Mouse (Mus musculus) kidney, embryonic 16.5 days (tissue): ENCODE measurements around the gene Ngrn. TPM values are rescaled to one million over a fixed set of nuclear protein-coding genes. Genes with fewer than 3 reads are reported as not detected.

Experiments used
- ATAC-seq: fragments of 200-750 bp; cut with Nextera tagmentation; 2 replicates; pipeline ENCODE4 v1.8.0; 2017; ENCODE audit warnings: moderate TSS enrichment; ENCODE audit not compliant: low FRiP score, low TSS enrichment
- H3K27ac ChIP-seq: fragments of 300-500 bp; sonication (generic); 2 replicates; pipeline ENCODE4 v1.5.1; 2014; ENCODE audit warnings: low read length
- H3K27me3 ChIP-seq: fragments of 300-500 bp; sonication (generic); 2 replicates; pipeline ENCODE4 v1.6.1; 2014; ENCODE audit warnings: low read length, control low read depth, mixed read lengths; ENCODE audit not compliant: insufficient read depth
- H3K36me3 ChIP-seq: fragments of 300-500 bp; sonication (generic); 2 replicates; pipeline ENCODE4 v1.6.1; 2014; ENCODE audit warnings: low read length, control low read depth, mixed read lengths; ENCODE audit not compliant: insufficient read depth
- H3K4me1 ChIP-seq: fragments of 300-500 bp; sonication (generic); 2 replicates; pipeline ENCODE4 v1.6.1; 2014; ENCODE audit warnings: low read length, control low read depth, mixed read lengths; ENCODE audit not compliant: insufficient read depth
- H3K4me2 ChIP-seq: fragments of 300-500 bp; sonication (generic); replicated peaks from 2 replicates; pipeline ENCODE4 v1.6.1; 2014; ENCODE audit warnings: low read depth, low read length
- H3K4me3 ChIP-seq: fragments of 300-500 bp; sonication (generic); 2 replicates; pipeline ENCODE4 v1.5.1; 2014; ENCODE audit warnings: mild to moderate bottlenecking, low read length
- H3K9ac ChIP-seq: fragments of 300-500 bp; sonication (generic); replicated peaks from 2 replicates; pipeline ENCODE4 v1.6.1; 2014; ENCODE audit warnings: low read length
- H3K9me3 ChIP-seq: fragments of 300-500 bp; sonication (generic); 2 replicates; pipeline ENCODE4 v1.6.1; 2016; ENCODE audit warnings: low read length, control low read depth
- WGBS: fragments of 180-500 bp; shearing (Covaris S2); extraction: QIAGEN DNeasy Blood & Tissue Kit; methylation state at CpG from one replicate; pipeline ENCODE4 v1.1.7; 2014; 5-methylcytosine and 5-hydroxymethylcytosine counted together
- polyA plus RNA-seq: library from polyadenylated mRNA; unstranded; fragments of >200 nt; fragmentation: Nextera tagmentation; extraction: Ambion mirVana; gene quantifications from 2 replicates; pipeline ENCODE4 v1.2.1, GENCODE M21; 2015

Gene Ngrn
- polyA plus RNA-seq, 1 experiment from 2014 or later, result 51.9 TPM

- no peaks in the 10 kb centered on the region for H3K9me3 ChIP-seq
- H3K4me2 ChIP-seq, result no peak overlapping the region
- H3K36me3 ChIP-seq, result no peaks in the 10 kb centered on the region
- peaks cover 7% of the 10 kb centered on the region; the same call in 1 of the 2 replicates for H3K4me1 ChIP-seq
- H3K27me3 ChIP-seq, result no peaks in the 10 kb centered on the region
- no peak for ATAC-seq
- WGBS, result 73% methylated on average over 2 of the region's 2 CpGs
- no peak overlapping the region for H3K27ac ChIP-seq
- no peak overlapping the region for H3K4me3 ChIP-seq
- no peak overlapping the region for H3K9ac ChIP-seq
These were observed 5.0 kb upstream of the Ngrn start for GRCm38 (mm10) chr7:80255981-80256380.

DNA sequence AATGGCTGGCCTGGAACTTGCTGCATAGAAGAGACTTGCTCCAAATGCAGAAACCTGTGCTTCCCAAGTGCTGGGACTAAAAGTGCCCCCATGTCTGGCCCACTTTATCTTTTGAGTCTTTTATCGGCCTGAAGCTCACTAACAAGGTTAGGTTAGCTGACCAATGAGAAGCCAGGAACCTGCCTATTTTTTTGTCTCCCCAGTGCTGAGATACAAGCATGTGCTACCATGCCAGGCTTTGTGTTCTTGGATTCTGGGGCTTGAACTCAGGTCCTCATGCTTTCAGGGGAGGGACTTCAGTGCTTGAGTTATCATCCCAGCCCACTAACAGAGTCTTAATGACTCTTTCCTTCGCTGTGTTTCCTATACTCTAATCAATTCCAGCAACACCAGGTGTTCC, 3.3 kb upstream of the Ngrn start:
- Histone ChIP-seq H3K9me3 (no peaks in the 10 kb centered on the region), H3K27ac (no peak overlapping the region), H3K4me2 (no peak overlapping the region), H3K27me3 (no peaks in the 10 kb centered on the region), H3K4me1 (peaks cover 15% of the 10 kb centered on the region; the same call in 1 of the 2 replicates), H3K4me3 (no peak overlapping the region), H3K9ac (no peak overlapping the region), H3K36me3 (no peaks in the 10 kb centered on the region)
- no peak for ATAC-seq
- WGBS, result 62% methylated on average over 2 of the region's 2 CpGs

DNA sequence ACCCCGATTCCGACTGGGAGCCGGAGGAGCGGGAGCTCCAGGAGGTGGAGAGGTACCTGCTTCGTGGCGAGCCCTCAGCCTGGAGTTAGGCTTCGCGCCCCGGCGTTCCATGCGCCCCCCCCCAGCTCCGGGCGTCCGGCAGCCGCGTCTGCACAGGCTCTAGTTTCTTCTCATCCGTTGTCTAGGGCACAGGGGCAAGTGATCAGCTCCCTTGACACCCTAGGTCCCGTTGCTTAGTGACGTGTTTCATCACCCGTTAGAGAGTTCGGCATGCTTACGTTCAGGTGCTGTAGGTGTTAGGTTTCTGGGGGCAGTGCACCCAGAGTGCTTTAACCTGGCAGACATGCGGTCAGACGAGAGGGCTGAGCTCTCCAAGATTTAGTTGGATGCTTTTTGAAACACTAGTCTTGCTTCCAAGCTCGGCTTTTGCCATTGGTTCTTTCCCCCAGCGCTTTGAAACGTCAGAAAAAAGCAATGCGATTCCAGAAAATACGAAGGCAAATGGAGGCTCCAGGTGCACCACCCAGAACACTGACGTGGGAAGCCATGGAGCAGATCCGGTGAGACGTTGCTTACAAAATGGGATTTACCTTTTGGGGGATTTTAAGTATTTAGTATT, 466 bp downstream of the Ngrn start:
- H3K36me3 ChIP-seq, result peaks cover 18% of the 10 kb centered on the region
- peak; percentile 79 for ATAC-seq
- H3K27ac ChIP-seq, result peak overlapping the region; percentile 61
- peak overlapping the region; percentile 88 for H3K4me2 ChIP-seq
- H3K4me3 ChIP-seq, result peak overlapping the region; percentile 86
- WGBS, result 2% methylated on average over 32 of the region's 32 CpGs
- peaks cover 15% of the 10 kb centered on the region; the same call in 1 of the 2 replicates for H3K4me1 ChIP-seq
- H3K9ac ChIP-seq, result peak overlapping the region; percentile 75
- H3K9me3 ChIP-seq, result no peaks in the 10 kb centered on the region
- no peaks in the 10 kb centered on the region for H3K27me3 ChIP-seq

GRCm38 (mm10) chr7:80264606-80265005, 3.6 kb downstream of the Ngrn start:
- no peaks in the 10 kb centered on the region for H3K27me3 ChIP-seq
- H3K9ac ChIP-seq, result no peak overlapping the region
- H3K4me3 ChIP-seq, result no peak overlapping the region
- H3K36me3 ChIP-seq, result peaks cover 25% of the 10 kb centered on the region
- peaks cover 19% of the 10 kb centered on the region for H3K4me1 ChIP-seq
- ATAC-seq, result no peak
- H3K9me3 ChIP-seq, result no peaks in the 10 kb centered on the region
- WGBS, result 97% methylated on average over 12 of the region's 12 CpGs
- H3K4me2 ChIP-seq, result no peak overlapping the region
- H3K27ac ChIP-seq, result no peak overlapping the region

GRCm38 (mm10) chr7:80267764-80268163, 6.7 kb downstream of the Ngrn start:
- Histone ChIP-seq H3K27me3 (no peaks in the 10 kb centered on the region), H3K9ac (no peak overlapping the region), H3K36me3 (peaks cover 25% of the 10 kb centered on the region), H3K4me3 (no peak overlapping the region), H3K9me3 (no peaks in the 10 kb centered on the region), H3K4me1 (peaks cover 12% of the 10 kb centered on the region), H3K4me2 (no peak overlapping the region), H3K27ac (no peak overlapping the region)
- no peak for ATAC-seq
- 77% methylated on average over 1 of the region's 1 CpGs for WGBS

DNA sequence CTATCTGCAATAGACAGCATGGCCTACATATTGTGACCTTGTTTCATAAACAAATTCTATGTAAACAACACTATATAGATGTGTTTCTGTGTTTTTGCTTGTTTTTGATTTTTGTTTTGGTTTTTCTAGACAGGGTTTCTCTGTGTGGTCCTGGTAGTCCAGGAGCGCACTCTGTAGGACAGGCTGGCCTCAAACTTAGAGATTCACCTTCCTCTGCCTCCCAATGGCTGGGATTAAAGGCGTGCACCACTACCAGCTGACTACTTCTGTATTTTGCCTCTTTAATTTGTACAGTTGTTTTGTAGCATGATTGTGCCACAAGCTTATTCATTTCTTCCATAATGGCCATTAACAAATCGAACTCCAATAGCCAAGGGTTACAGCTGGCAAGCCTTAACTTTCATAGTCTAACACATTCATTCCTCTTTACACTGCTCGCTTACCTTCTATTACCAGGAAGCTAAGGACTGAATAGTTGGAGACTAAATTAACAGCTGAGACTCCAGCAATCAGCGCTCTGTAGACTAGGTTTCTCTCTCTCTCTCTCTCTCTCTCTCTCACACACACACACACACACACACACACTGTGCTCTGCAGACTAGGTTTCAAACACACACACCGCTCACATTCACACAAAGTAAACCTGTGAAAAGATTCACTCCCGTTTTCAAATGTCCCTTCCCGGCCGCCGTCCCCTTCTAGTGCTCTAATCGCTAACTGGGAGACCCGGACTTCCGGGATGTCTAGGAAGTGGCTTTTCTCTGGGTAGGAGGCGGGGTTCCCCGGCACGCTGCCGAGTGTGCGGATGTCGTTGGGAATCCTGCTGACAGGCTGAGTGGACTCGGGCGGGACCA, 8.1 kb downstream of the Ngrn start, which contains the start of gene Vps33b:
TSS of gene Vps33b (plus strand) at position 753 of the 854 bp plus-strand sequence.
- H3K4me3 ChIP-seq, result peak within 1 kb of the TSS; percentile 80

GRCm38 (mm10) chr7:80269751-80270255, 8.8 kb downstream of the Ngrn start:
- Histone ChIP-seq H3K9ac (peak overlapping the region; percentile 82), H3K27me3 (no peaks in the 10 kb centered on the region), H3K4me1 (peaks cover 12% of the 10 kb centered on the region), H3K9me3 (peaks cover 8% of the 10 kb centered on the region), H3K4me2 (peak overlapping the region; percentile 86), H3K36me3 (peaks cover 32% of the 10 kb centered on the region), H3K27ac (peak overlapping the region; percentile 50), H3K4me3 (peak overlapping the region; percentile 80)
- ATAC-seq, result peak; percentile 46; the same call in 1 of the 2 replicates
- WGBS, result under 1% methylated on average over 23 of the region's 23 CpGs

More for the DNA sequence above, 8.1 kb downstream of the Ngrn start, which contains the start of gene Vps33b:
- peak within 1 kb of the TSS; percentile 82 for H3K9ac ChIP-seq
- peak within 1 kb of the TSS; percentile 86 for H3K4me2 ChIP-seq
- peaks cover 32% of the 10 kb centered on the region for H3K36me3 ChIP-seq
- WGBS, result 4% methylated on average over 21 of the region's 21 CpGs
- H3K4me1 ChIP-seq, result peaks cover 12% of the 10 kb centered on the region
- H3K27ac ChIP-seq, result peak within 1 kb of the TSS; percentile 71
- H3K27me3 ChIP-seq, result no peaks in the 10 kb centered on the region
- H3K9me3 ChIP-seq, result peaks cover 1% of the 10 kb centered on the region
- peak; percentile 96 for ATAC-seq

GRCm38 (mm10) chr7:80273456-80273855, 12.4 kb downstream of the Ngrn start:
- ATAC-seq, result no peak
- Histone ChIP-seq H3K9me3 (peaks cover 13% of the 10 kb centered on the region), H3K36me3 (peaks cover 33% of the 10 kb centered on the region), H3K4me1 (peaks cover 12% of the 10 kb centered on the region), H3K4me3 (no peak overlapping the region), H3K27ac (no peak overlapping the region), H3K9ac (no peak overlapping the region), H3K27me3 (no peaks in the 10 kb centered on the region), H3K4me2 (no peak overlapping the region)
- WGBS, result 95% methylated on average over 2 of the region's 2 CpGs

DNA sequence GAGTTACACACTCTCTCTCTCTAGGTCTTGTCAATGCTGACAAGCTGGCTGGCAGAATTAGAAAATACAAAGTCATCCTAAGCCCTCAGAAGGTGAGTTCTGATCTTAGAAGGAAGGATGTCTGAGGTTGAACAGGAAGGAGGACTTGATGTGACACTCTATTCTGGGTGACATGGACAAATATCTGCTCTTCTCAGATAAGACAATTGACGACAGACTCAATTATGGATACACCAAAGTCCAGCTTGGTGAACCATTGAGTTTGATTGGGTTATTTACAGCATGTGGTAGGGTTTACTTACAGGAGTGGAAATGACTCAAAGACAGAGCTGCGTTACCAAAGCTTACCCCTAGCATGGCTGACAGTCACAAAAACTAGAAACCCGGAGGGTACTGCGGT, 15.4 kb downstream of the Ngrn start:
- Histone ChIP-seq H3K27ac (no peak overlapping the region), H3K4me2 (no peak overlapping the region), H3K4me1 (no peaks in the 10 kb centered on the region), H3K9me3 (peaks cover 13% of the 10 kb centered on the region), H3K9ac (no peak overlapping the region), H3K27me3 (no peaks in the 10 kb centered on the region), H3K36me3 (peaks cover 49% of the 10 kb centered on the region), H3K4me3 (no peak overlapping the region)
- 95% methylated on average over 4 of the region's 4 CpGs for WGBS
- no peak for ATAC-seq
